Mouse (Mus musculus): ENCODE measurements around the gene Lamp1. TPM values are rescaled to one million over a fixed set of nuclear protein-coding genes. Genes with fewer than 3 reads are reported as not detected.

Lamp1 gene
- total RNA-seq, 2 experiments from 2014 or later, result 299 to 317 TPM

GRCm38 (mm10) chr8:13159377-13159881 is 468 bp downstream of the Lamp1 start:
- intact Hi-C loops (cut with DNase I), result loop anchor here (10.0 kb wide), 1 partner anchor 45 kb away; the partner anchor contains the start of gene Grtp1
- no peak for DNase-seq

GRCm38 (mm10) chr8:13160691-13161090 is 1.7 kb downstream of the Lamp1 start:
- intact Hi-C loops (cut with DNase I), result no loop called here

DNA sequence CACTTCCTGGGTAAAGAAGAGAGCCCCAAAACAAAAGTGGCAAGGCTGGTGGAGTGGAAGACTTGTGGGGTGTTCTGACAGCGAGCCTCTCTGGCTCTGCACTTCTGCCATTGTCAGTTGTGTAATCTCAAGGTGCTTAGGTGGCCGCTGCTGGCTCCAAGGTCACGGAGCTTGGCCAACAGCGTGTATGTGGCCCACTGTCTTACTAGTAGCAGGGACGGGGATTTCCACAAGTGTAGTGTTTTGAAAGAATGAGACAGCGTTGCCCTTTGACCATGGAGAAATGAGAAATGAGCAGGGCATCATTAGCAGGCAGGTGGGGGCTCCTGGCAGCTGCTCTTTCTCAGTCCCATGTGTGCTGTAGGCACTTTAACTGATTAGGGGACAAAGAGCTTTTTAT is 3.1 kb downstream of the Lamp1 start:
- DNase-seq, result no peak
- intact Hi-C loops (cut with DNase I), result no loop called here

More at GRCm38 (mm10) chr8:13160691-13161090, 1.7 kb downstream of the Lamp1 start:
- no peak for DNase-seq

DNA sequence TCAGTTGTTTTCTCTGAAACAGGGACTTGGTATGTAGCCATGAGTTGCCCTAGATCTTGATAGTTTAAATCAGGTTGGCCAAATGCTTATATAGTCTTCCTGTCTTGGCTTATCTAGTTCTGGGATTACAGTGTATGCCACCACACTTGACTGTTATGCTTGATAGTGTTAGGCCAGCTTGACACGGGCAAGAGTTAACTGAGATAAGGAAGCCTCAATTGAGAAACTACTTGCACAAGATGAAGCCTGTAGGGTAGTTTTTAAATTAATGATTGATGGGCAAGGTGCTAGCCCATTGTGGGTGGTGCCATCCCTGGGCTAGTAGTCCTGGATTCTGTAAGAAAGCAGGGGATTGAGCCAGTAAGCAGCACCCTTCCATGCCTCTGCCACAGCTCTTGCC is 4.6 kb downstream of the Lamp1 start:
- no peak for DNase-seq
- intact Hi-C loops (cut with DNase I), result no loop called here

- DNase-seq, result no peak
- intact Hi-C loops (cut with DNase I), result no loop called here
Observed at GRCm38 (mm10) chr8:13164361-13164760, 5.4 kb downstream of the Lamp1 start.

- DNase-seq, result no peak
- intact Hi-C loops (cut with DNase I), result loop anchor here (5.0 kb wide), 1 partner anchor 37 kb away; no protein-coding TSS in a partner anchor
Observed at GRCm38 (mm10) chr8:13170510-13170909, 11.5 kb downstream of the Lamp1 start.

DNA sequence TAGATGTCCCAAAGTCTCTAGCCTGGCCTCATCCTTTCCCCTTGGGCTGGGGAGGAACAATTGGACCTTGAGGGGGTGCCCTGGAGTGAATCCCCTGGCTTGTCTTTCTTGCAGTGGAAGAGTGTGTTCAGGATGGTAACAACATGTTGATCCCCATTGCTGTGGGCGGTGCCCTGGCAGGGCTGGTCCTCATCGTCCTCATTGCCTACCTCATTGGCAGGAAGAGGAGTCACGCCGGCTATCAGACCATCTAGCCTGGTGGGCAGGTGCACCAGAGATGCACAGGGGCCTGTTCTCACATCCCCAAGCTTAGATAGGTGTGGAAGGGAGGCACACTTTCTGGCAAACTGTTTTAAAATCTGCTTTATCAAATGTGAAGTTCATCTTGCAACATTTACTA is 15.3 kb downstream of the Lamp1 start:
- intact Hi-C loops (cut with DNase I), result loop anchor here (5.0 kb wide), 1 partner anchor 33 kb away; no protein-coding TSS in a partner anchor
- no peak for DNase-seq

GRCm38 (mm10) chr8:13174811-13175210 is 15.8 kb downstream of the Lamp1 start:
- intact Hi-C loops (cut with DNase I), result loop anchor here (5.0 kb wide), 1 partner anchor 32 kb away; no protein-coding TSS in a partner anchor
- DNase-seq, result no peak

DNA sequence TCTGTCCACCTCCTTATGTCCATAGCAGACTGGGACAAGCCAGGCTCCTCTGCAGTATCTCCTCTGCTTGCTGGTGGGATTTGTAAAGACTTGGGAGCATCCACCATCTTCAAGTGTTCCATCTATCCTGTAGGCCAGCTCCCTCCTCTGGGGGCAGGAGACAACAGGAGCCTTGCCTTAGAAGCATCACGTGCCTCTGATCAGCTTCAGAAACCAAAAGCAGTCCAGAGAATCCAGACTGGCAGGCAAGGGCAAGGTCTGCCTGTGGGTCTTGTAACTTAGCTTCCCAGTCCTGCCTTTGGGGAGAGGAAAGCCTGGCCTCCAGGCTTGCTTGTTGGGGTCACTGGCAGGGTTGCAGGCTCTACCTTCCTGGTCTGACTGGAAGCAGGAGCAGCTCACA is 16.7 kb downstream of the Lamp1 start:
- intact Hi-C loops (cut with DNase I), result no loop called here
- DNase-seq, result no peak

DNA sequence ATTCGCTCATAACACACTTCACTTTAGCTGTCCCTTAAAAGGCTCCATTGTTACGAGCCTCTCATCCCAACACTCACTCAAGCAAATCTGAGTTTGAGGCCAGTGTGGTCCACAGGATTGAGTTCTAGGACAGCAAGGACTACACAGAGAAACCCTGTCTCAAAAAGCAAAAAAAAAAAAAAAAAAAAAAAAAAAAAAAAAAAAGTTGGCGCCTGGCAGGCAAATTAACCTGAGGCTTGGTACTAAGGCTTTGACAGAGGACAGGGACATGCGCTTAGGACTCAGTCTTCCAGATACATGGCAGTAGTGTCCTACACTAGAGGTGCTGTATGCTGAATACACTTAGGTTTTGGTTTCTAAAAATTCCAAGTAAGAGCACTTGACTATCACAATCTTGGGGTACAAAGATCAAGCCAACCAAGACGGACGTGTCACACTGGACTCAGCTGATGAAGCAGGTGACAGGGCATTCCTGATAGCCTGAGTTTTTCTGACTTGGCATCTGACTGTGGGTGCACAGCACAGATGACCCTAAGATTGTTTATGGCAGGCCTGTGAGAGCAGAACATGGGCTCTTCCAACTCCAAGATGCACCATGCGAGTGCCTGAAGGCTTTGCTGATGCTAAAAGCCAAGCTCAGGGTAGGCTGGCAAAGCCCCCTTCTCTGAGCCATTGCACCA is 18.4 kb downstream of the Lamp1 start:
- no peak for DNase-seq
- intact Hi-C loops (cut with DNase I), result no loop called here

- intact Hi-C loops (cut with DNase I), result no loop called here
- DNase-seq, result no peak
Observed at GRCm38 (mm10) chr8:13178137-13178536, 19.2 kb downstream of the Lamp1 start.

- intact Hi-C loops (cut with DNase I), result no loop called here
- DNase-seq, result no peak
Observed at GRCm38 (mm10) chr8:13179482-13179881, 20.5 kb downstream of the Lamp1 start.

DNA sequence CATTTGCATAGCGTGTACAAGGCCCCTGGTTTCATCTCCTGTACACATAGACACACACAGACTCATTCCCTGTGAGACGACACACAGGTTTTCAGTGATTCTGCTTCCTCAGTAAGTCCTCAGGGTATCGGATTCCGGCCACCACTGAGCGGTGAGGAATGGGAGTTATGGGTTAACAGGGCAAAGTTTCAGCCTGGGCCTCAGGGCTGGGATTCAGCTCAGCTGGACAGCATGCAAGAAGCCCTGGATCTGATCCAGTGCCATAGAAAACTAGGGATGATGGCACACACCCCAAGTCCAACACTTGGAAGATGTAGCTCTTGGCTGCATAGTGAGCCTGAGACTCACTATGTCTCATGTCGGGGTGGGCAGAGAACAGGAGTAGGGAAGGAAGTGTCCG is 21.0 kb downstream of the Lamp1 start:
- intact Hi-C loops (cut with DNase I), result no loop called here
- no peak for DNase-seq

- intact Hi-C loops (cut with DNase I), result no loop called here
- DNase-seq, result no peak
Observed at GRCm38 (mm10) chr8:13180408-13180807, 21.4 kb downstream of the Lamp1 start.

DNA sequence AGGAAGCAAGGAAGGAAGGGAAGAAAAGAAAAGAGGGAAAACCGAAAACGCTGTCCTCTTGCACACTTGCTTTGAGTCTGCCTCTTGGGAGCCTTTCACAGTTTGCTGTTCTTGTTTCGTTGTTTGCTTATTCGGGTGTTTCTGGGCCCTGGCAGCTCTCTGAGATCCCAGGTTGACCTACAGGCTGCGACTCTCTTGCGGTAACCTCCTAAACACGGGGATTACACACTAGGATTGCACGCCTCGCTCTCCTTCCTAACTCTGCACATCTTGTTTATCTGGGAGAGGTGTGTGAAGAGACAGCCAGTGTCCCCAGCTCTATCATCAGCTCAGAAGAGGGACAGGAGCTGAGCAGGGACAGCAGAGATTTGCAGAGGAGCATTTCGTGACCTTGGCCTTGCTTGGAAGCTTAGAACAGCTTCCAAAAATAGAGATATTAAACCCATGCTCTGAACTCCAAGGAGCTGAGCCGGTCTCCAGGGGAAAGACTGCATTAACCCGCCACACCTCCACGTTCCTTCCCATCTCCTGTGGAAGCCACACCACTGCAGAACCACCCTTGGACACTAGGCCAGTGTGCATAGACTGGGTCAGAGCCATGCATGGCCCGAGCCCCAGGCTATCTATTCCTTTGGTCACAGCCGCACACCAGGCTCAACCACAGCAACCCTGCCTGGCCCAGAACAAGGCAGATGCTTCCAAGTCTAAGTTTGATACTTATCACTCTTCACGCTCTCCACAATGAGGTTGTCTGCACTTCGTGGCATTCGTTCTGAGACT is 22.1 kb downstream of the Lamp1 start:
- no peak for DNase-seq
- intact Hi-C loops (cut with DNase I), result no loop called here

DNA sequence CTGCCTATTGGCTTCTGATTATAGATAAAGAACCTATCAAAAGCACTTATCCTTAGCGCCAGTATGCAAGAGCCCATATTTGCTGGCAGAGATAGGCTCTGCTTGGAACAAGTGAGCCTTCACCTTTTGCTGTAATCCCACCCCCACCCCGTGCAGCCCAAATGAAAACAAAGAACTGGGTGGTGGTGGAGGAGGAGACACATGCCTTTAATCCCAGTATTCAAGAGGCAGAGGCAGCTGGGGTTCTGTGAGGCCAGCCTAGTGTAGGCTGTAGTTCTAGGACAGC is 22.7 kb downstream of the Lamp1 start:
- no peak for DNase-seq
- intact Hi-C loops (cut with DNase I), result no loop called here

GRCm38 (mm10) chr8:13186819-13187218 is 27.9 kb downstream of the Lamp1 start:
- intact Hi-C loops (cut with DNase I), result no loop called here
- DNase-seq, result no peak

- no peak for DNase-seq
- intact Hi-C loops (cut with DNase I), result no loop called here
Observed at GRCm38 (mm10) chr8:13187229-13187628, 28.3 kb downstream of the Lamp1 start.

- DNase-seq, result no peak
- intact Hi-C loops (cut with DNase I), result loop anchor here (2.0 kb wide), 1 partner anchor 19 kb away; no protein-coding TSS in a partner anchor
Observed at GRCm38 (mm10) chr8:13187638-13188037, 28.7 kb downstream of the Lamp1 start.

- intact Hi-C loops (cut with DNase I), result loop anchor here (2.0 kb wide), 1 partner anchor 19 kb away; no protein-coding TSS in a partner anchor
- no peak for DNase-seq
Observed at GRCm38 (mm10) chr8:13188052-13188555, 29.1 kb downstream of the Lamp1 start.

GRCm38 (mm10) chr8:13188857-13189256 is 29.9 kb downstream of the Lamp1 start:
- no peak for DNase-seq
- intact Hi-C loops (cut with DNase I), result loop anchor here (2.0 kb wide), 1 partner anchor 18 kb away; no protein-coding TSS in a partner anchor
